Mouse (Mus musculus) erythroblast, embryonic 14.5 days (primary cell): ENCODE measurements around the gene Ubn1.

Experiments
- GATA1 ChIP-seq: IDR thresholded peaks from 2 replicates; pipeline ENCODE4 v1.6.1; 2012; ENCODE audit warnings: low read length, inconsistent platforms, mixed read lengths
- TAL1 ChIP-seq: IDR thresholded peaks from 3 replicates; pipeline ENCODE4 v1.6.1; 2012; ENCODE audit warnings: low read length, inconsistent platforms, mixed read lengths

GRCm38 (mm10) chr16:5101000-5101399, 51.1 kb downstream of the Ubn1 start:
- TF ChIP-seq GATA1: no peak
- TF ChIP-seq TAL1: no peak
